Mouse (Mus musculus): ENCODE measurements around the gene Lrrc74b. TPM values are rescaled to one million over a fixed set of nuclear protein-coding genes. Genes with fewer than 3 reads are reported as not detected.
A peak's percentile ranks its signal among the peaks of the same experiment; 100 is the strongest.

Gene Lrrc74b
- 0.75 TPM in 1 of 3 replicates, not detected in the others for total RNA-seq (2017)

DNA sequence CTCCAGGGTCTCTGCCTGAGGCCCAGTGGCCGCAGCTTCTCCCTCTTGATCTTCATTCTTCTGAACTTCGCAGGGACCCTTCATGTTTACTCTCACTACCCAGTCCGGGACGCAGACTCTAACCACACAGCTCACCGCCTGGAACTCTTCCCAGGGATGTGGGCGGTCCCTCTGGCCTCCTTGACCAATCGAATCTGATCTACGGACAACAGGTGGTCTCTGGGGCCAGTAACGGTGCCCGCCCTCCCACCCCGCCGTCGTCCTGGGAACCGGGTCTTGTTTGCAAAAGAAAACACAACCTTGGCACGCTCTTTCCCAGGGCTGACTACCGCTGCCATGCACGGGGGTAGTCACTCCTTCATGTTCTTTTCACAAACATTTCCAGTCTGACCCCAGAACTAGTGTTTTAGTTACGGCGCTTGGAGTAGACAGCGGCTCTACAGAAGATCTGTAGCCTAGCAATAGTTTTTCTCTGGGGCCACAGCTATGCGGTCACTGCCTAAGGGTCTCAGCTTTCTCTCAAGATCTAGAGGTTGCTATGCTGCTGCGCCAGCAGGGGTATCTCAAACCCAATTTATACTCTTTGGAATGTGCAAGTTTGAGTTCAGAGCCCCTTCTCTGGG, at the start of gene Lrrc74b:
Gene Lrrc74b (minus strand): TSS at position 120 of the 623 bp plus-strand sequence.
- no peak for ATAC-seq (replicated peaks; ENCODE audit: insufficient number of reproducible peaks, low FRiP score, low TSS enrichment, poor library complexity, severe bottlenecking)

DNA sequence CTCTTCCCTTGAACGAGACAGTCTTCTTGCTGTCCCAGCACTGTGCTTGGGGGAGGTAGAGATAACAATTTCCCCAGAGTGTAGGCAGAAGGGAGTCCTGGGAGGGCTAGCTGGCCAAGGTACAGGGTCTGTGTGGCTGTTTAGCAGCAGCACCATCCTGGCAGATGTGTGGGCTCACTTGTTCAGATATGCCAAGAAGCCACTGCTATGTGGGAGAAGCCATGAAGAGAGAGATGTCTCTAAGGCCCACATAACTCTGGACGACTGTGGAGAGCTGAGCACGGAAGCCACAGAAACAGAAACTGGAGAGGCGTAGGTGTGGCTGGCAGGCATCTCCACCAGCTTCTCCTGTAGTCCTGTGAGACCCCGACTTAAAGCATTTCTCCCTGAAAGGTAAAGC, 44.6 kb upstream of the Lrrc74b start:
- ATAC-seq (replicated peaks; ENCODE audit: insufficient number of reproducible peaks, low FRiP score, low TSS enrichment, poor library complexity, severe bottlenecking), result no peak

DNA sequence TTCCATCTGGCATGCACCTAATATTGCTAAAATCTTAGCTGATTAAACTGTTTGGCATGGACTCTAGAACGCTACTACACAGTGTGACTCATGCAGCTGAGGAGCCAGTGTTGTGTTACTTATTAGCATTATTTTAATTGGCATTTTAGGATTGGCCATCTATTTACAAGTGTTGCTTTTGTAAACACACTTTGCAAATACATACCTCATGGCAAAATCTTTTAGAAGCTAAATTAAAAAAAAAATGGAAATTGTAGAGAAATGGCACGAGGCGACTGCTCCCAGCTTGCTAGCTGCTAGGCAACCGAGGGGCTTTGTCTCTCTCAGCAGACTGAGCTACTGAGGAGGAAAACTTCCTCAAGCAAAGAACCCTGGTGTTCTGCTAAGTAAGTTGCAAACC, 43.9 kb upstream of the Lrrc74b start:
- no peak for ATAC-seq (replicated peaks; ENCODE audit: insufficient number of reproducible peaks, low FRiP score, low TSS enrichment, poor library complexity, severe bottlenecking)

DNA sequence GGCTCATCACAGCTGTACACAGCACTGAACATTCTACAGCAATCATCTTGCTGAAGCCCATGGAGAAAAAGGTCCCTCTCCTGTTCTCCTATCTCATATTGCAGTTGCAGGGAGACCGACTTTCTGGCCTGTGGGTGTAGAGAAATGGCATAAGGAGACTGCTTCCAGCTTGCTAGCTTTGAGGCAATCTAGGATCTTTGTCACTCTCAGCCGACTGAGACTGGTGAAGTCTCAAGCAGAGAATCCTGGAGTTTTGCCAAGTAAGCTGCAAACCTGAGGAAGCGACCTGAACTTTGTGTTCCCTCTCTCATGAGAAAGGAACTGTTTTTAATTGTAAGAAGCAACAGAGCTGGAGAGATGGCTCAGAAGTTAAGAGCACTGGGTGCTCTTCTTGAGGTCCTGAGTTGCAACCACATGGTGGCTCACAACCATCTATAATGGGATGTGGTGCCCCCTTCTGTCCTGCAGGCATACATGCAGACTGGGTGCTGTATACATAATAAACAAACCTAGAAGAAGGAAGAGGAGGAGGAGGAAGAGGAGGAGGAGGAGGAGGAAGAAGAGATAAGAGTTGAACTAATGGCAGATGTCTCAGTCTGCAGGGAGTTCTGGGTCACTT, 40.0 kb upstream of the Lrrc74b start:
- ATAC-seq (replicated peaks; ENCODE audit: insufficient number of reproducible peaks, low FRiP score, low TSS enrichment, poor library complexity, severe bottlenecking), result no peak

DNA sequence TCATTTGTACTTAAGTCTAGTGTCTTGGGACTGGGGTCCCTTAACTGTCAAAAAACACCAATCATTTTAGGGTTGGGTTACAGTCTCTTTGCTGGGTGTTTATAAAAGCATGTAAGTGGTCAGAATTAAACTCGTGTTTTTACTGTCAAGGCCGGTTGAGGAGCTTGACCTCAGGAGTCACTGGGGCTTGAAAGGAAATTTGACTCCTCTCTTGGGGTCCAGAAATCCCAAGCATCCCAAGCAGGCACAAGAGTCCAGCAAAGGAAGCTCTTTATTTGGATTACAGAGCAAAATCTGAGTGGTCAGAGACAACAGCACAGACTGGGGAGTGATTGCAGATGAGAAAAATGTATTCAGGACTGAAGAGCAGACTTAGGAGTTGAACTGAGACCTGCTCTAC, 29.7 kb upstream of the Lrrc74b start:
- no peak for ATAC-seq (replicated peaks; ENCODE audit: insufficient number of reproducible peaks, low FRiP score, low TSS enrichment, poor library complexity, severe bottlenecking)

DNA sequence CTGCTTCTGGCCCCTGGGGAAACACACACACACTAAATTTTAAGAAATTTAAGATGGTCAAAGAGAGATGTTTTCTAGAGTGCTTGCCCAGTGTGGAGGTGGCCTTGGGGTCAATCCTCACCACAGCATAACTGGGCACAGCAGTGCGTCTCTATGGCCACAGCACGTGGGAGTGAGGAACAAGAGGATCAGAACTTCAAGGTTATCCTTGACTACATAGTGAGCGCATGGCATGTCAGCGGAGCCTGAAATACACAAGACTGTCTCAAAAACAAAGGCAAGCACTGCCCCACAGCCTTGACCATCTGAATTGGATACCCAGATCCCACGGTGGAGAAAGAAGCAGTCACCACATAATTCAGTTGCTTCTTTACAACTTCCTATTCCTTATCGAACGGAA, 23.5 kb upstream of the Lrrc74b start:
- no peak for ATAC-seq (replicated peaks; ENCODE audit: insufficient number of reproducible peaks, low FRiP score, low TSS enrichment, poor library complexity, severe bottlenecking)

DNA sequence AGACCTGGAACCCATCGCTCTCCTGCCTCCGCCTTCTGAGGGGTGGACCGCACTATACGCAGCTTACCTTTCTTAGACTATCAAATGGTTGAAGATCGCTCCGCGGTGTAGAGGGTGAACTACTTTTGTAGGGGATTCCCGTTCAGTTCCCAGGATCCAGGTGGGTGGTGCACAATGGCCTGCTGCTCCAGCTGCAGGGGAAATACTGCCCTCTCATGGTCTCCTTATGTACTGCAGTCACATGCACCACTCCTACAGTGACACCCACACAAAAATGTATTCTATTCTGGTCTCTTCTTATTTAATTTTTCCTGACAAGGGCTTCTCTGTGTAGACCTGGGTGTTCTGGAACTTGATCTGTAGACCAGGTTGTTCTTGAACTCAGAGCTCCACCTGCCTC, 22.0 kb upstream of the Lrrc74b start, which contains the start of gene Slc7a4:
Gene Slc7a4 (minus strand): TSS at position 151 of the 400 bp plus-strand sequence.
- no peak for ATAC-seq (replicated peaks; ENCODE audit: insufficient number of reproducible peaks, low FRiP score, low TSS enrichment, poor library complexity, severe bottlenecking)

DNA sequence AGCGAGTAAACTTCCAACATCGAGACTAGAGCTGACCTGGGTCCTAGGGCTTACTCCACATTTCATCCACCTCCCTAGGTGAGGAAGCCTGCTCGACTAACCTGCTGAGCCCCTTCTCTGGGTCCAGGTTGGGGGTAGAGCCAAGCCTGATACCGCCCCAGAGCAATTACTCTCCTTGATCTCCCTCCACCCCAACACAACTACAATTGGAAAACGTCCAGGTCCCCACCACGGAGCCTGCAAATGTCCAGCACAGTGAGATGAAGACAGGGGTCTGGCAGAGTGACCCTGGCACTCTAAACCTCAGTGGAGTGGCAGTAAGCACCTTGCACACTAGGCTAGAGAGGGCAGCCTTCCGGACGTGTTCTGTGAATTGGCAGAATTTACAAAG, 15.8 kb upstream of the Lrrc74b start:
- no peak for ATAC-seq (replicated peaks; ENCODE audit: insufficient number of reproducible peaks, low FRiP score, low TSS enrichment, poor library complexity, severe bottlenecking)

DNA sequence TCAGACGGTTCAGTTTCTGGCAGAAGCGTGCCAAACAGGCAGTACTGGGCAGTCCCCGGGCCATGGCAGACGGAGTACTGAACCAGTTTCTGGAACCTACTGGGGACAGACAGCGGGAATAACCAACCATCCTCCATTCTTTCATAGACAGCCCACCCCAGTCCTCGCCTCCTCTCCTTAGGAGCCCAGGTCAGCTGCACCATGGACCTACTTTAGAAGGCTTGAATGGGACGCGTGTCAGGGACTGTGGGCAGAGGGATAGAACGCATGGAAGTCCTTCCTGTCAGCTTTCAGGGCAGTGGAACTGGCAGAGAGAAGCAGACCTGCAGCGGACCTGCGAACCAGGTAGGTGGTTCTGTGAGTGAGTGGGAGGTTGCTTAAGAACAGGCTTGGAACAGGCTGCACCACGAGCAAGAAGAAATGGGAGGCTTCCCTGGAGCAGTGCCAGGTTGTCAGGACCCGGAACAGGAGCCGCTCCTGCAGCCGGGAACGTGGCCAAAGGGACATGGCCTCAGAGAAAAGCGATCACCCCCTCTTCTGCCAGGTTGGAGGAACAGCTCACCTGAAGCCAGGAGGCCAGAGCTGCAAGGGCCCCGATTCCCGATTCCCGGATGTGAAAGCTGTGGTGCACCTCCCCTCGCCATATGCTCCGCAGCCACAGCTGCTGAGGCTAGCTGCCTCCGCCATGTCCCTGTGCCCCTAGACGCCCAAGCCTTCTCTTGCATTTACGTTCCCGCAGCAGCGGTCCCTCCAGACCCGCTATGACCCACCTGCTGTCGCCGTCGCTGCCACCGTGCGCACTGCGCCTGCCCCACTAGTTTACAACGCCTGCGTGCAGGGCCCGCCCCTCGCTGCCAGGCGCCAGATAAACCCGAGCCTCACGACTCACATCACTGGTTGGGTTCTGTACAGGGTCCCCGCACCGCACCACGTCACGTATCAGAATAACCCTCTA, 15.1 kb upstream of the Lrrc74b start:
- no peak for ATAC-seq (replicated peaks; ENCODE audit: insufficient number of reproducible peaks, low FRiP score, low TSS enrichment, poor library complexity, severe bottlenecking)

DNA sequence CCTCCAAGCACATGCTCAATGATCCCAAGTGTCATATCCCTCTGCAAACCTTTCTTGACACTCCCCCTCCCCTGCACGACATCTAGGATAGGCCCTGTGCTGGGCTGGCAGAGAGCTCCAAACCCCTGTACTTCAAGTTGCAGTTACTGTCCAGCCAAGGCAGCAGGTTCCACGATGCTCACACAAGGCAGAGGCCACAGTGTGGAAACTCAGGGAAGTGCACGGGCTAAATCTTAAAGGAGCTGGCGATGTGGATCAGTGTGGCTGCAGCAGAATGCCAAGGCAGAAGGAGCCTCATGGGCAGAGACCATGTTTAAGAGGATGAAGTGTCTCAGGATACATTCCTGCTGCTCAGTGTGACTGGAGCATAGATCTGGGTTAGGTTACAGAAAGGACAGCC, 5.1 kb upstream of the Lrrc74b start:
- ATAC-seq (replicated peaks; ENCODE audit: insufficient number of reproducible peaks, low FRiP score, low TSS enrichment, poor library complexity, severe bottlenecking), result no peak

DNA sequence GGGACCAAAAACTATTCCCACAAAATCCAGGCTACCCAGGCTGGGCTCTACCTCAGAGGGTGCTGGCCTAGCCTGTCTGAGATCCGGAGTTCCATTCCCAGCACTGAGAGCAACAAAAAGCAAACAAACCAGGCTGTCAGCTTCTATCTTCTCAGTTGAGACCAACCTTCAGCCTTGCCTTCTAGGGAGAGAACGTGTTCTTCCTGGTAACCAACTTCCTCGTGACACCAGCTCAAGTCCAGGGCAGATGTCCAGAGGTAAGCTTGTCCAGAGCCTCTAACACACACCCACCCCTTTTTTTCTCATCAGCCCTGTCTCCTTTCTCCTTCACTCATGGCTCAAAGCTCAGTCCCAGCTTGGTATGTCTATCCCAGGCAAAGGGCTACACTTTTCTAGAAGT, 3.7 kb upstream of the Lrrc74b start:
- ATAC-seq (replicated peaks; ENCODE audit: insufficient number of reproducible peaks, low FRiP score, low TSS enrichment, poor library complexity, severe bottlenecking), result no peak

DNA sequence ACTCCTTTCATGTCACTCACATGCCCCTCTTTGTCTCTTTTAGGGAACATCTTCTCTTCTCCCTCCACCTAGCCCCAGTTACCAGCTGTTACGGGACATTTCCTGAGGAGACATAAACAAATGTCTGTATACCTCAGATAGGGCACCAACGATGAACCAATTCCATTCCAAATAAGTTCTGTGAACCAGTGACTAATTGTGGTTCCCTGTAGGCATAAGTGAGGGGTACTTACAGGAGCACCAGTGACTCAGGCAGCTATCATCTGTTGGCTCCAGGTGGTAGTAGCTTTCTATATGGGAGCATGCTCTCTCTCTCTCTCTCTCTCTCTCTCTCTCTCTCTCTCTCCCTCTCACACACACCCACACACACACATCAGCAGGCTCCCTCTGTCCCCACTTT, 3.2 kb upstream of the Lrrc74b start:
- no peak for ATAC-seq (replicated peaks; ENCODE audit: insufficient number of reproducible peaks, low FRiP score, low TSS enrichment, poor library complexity, severe bottlenecking)

DNA sequence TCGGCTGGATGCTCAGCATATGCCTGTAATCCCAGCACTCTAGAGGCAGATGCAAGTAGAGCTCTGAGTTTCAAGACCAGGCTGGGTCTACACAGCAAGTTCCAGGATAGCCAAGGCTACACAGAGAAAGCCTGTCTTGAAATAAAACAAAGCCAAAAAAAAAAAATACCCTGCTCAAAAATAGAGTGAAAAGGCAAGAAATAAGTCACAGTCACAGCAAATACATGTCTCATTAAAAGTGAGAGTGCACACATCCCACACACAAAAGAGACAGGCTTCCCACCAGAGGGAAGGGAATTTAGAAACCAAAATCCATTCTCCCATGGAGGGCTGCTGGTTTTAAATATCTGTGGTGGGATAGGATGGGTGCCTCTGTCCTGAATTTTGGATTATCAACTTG, 2.5 kb upstream of the Lrrc74b start:
- ATAC-seq (replicated peaks; ENCODE audit: insufficient number of reproducible peaks, low FRiP score, low TSS enrichment, poor library complexity, severe bottlenecking), result no peak

DNA sequence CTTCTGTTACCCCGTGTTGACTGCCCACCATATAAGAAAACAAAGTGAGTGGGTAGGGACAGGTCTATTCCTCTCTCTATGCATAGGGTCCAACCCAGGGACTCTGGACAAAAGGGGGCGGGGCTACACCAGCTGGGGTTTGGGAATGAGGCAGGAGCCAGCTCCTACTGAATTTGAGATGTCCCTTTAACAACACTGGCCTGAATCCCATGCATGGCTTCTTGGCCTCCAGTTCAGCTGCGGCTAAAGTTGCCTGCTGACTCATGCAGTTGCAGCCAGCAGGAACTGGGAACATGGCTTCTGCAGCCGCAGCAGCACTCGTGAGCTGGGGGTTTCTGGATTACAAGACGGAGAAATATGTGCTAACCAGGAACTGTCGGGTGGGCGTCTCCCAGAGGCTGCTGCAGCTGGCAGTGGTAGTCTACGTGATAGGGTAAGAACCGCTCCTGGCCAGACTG, 733 bp upstream of the Lrrc74b start, which contains the start of gene P2rx6:
Gene P2rx6 (plus strand): TSS at position 135 of the 458 bp plus-strand sequence.
- no peak for ATAC-seq (replicated peaks; ENCODE audit: insufficient number of reproducible peaks, low FRiP score, low TSS enrichment, poor library complexity, severe bottlenecking)

DNA sequence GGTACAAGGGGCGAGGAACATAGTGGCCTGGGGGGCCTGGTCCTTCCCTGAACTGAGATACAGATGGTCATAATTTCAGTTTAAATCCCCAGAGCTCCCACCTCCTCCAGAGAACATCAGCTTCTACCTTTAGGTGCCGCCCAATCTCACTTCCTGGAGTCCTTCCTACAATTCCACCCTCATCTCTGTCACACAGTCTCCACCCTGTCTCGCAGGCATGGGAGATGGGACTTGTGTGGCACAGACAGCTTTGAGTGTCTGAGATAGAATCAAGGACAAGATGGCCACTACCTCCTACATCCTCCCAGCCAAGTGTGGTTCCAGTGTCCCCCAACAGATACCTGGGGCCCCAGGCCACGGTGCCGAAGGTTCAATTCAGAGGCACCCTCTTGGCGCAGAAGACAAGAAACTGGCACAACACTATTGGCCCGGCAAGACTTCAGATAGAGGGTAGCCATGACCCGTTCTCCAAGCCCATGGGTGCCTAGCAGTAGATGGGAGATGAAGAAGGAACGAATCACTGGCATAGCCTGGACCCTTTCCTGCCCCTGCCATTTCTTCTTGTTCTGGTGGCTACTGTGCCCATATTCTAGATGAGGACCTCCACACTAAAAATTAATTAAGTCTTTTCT, 1.5 kb downstream of the Lrrc74b start:
- ATAC-seq (replicated peaks; ENCODE audit: insufficient number of reproducible peaks, low FRiP score, low TSS enrichment, poor library complexity, severe bottlenecking), result no peak

DNA sequence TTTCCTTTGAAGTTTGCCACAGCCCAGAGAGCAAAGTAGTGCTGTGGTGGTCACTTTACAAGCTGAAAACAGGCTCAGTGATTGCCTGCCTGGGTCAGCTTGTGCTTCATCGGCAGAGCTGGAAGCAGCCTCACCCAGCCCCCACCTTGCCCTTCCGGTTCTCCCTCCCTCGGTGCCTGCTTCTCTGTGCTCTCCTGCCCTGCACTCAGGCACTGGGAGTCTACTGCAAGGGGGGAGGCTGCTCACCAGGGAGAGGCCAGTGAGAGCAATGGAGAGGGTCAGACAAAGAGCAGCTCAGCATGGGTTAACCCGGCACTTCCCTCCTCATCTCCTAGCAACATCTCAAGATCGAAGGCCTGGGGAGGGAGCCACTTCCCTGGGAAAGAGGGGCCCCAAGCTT, 2.2 kb downstream of the Lrrc74b start:
- ATAC-seq (replicated peaks; ENCODE audit: insufficient number of reproducible peaks, low FRiP score, low TSS enrichment, poor library complexity, severe bottlenecking), result no peak

DNA sequence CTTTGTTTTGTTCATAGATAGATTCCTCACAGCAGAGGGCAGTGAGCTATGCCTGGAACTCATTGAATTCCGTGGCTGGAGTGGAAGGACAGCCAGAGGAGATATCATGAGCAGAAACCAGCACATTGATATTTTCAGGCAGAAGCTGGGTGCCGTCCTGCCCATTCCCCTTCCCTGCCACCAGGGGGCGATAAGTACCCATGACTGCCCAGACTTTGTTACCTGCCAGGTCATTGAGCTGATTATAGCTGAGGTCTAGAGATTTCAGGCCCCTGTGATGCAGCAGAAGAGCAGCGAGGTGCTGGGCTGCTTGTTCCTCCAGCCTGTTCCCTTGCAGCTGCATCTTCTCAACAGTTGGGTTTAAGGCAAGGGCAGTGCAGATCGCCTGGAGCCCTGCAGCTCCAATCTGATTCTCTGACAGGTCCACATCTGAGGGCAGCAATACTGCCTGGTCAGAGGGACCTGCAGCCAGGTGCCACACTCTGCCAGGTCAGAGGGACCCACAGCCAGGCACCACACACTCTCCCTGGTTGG, 3.0 kb downstream of the Lrrc74b start:
- peak; percentile 48; the same call in 1 of the 2 replicates for ATAC-seq (replicated peaks; ENCODE audit: insufficient number of reproducible peaks, low FRiP score, low TSS enrichment, poor library complexity, severe bottlenecking)

DNA sequence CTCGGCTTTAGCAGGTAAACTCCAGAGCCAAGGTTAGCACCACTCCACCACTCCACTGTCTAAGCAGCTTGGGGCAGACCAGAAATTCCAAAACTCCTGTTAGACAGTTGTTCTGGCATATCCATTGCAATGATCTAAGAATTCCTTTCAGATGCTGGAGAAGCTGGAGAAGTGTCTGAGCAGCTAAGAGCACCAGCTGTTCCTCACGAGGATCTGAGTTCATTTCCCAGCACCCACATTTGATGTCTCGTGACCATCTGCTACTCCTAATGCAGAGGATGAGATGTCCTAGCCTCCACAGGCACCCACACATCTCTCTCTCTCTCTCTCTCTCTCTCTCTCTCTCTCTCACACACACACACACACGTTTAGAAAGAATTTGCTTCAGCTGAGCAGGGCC, 4.1 kb downstream of the Lrrc74b start:
- ATAC-seq (replicated peaks; ENCODE audit: insufficient number of reproducible peaks, low FRiP score, low TSS enrichment, poor library complexity, severe bottlenecking), result no peak

DNA sequence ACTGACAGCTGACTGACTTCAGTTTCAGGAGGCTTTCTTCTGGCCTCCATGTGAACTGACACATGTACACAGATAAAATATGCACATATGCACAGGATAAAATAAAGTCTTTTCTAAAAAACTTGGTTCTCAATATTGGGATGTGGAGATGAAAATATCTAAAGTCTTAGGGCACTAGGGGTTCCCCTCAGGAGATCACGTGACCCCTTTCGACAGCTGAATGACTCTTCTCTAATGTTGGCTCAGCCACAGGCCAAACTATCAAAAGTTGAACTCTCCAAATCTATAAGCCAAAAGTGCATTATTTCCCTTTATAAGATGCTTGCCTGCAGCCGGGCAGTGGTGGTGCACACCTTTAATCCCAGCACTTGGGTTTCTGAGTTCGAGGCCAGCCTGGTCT, 4.9 kb downstream of the Lrrc74b start:
- no peak for ATAC-seq (replicated peaks; ENCODE audit: insufficient number of reproducible peaks, low FRiP score, low TSS enrichment, poor library complexity, severe bottlenecking)
